Mouse (Mus musculus) erythroblast, embryonic 14.5 days (primary cell): ENCODE data around the gene Herc2. TPM values are rescaled to one million over a fixed set of nuclear protein-coding genes. Genes with fewer than 3 reads are reported as not detected.

ENCODE experiments used
- H3K27me3 ChIP-seq: 2 replicates; pipeline ENCODE4 v1.6.1; 2012; ENCODE audit warnings: inconsistent platforms; ENCODE audit not compliant: control insufficient read depth
- H3K36me3 ChIP-seq: 2 replicates; pipeline ENCODE4 v1.6.1; 2012; ENCODE audit warnings: mild to moderate bottlenecking, inconsistent platforms; ENCODE audit not compliant: control insufficient read depth
- H3K4me1 ChIP-seq: 2 replicates; pipeline ENCODE4 v1.6.1; 2012; ENCODE audit warnings: inconsistent platforms; ENCODE audit not compliant: control insufficient read depth
- H3K4me3 ChIP-seq: replicated peaks from 2 replicates; pipeline ENCODE3; 2012; ENCODE audit warnings: moderate library complexity, mild to moderate bottlenecking, inconsistent platforms
- H3K9me3 ChIP-seq: 2 replicates; pipeline ENCODE4 v1.6.1; 2012; ENCODE audit warnings: low read length, inconsistent platforms, mixed read lengths; ENCODE audit not compliant: control insufficient read depth
- GATA1 ChIP-seq: IDR thresholded peaks from 2 replicates; pipeline ENCODE4 v1.6.1; 2012; ENCODE audit warnings: low read length, inconsistent platforms, mixed read lengths
- TAL1 ChIP-seq: IDR thresholded peaks from 3 replicates; pipeline ENCODE4 v1.6.1; 2012; ENCODE audit warnings: low read length, inconsistent platforms, mixed read lengths
- polyA plus RNA-seq: library from polyadenylated mRNA; stranded (reverse); fragments of >175 nt; gene quantifications from 2 replicates; pipeline ENCODE4 v1.2.3, GENCODE M21; 2012

Herc2 gene
- polyA plus RNA-seq, 1 experiment, result 0.77 TPM

GRCm38 (mm10) chr7:56018972-56019929 lies 30.7 kb upstream of the Herc2 start:
- peaks cover 77% of the 10 kb centered on the region for H3K4me1 ChIP-seq
- H3K4me3 ChIP-seq, result peak overlapping the region; percentile 90
- peaks cover 36% of the 10 kb centered on the region for H3K36me3 ChIP-seq
- H3K27me3 ChIP-seq, result no peaks in the 10 kb centered on the region
- H3K9me3 ChIP-seq, result 0 out of 2 replicates have a peak, but pooled peaks cover 3% of the 10 kb centered on the region
- TF ChIP-seq TAL1 (no peak), GATA1 (no peak)

GRCm38 (mm10) chr7:56019930-56020253 lies 30.1 kb upstream of the Herc2 start, which contains the start of gene Nipa1:
TSS of gene Nipa1 (minus strand) at chr7:56019954.
- TF ChIP-seq GATA1 (no peak), TAL1 (no peak)
- no peaks in the 10 kb centered on the region for H3K27me3 ChIP-seq
- H3K4me3 ChIP-seq, result peak within 1 kb of the TSS; percentile 90
- 0 out of 2 replicates have a peak, but pooled peaks cover 3% of the 10 kb centered on the region for H3K9me3 ChIP-seq
- peaks cover 70% of the 10 kb centered on the region for H3K4me1 ChIP-seq
- H3K36me3 ChIP-seq, result peaks cover 34% of the 10 kb centered on the region

- no peaks in the 10 kb centered on the region for H3K27me3 ChIP-seq
- TF ChIP-seq TAL1 (no peak), GATA1 (no peak)
- H3K36me3 ChIP-seq, result peaks cover 19% of the 10 kb centered on the region
- no peak overlapping the region for H3K4me3 ChIP-seq
- H3K4me1 ChIP-seq, result peaks cover 42% of the 10 kb centered on the region
- 0 out of 2 replicates have a peak, but pooled peaks cover 3% of the 10 kb centered on the region for H3K9me3 ChIP-seq
These were observed 26.4 kb upstream of the Herc2 start for GRCm38 (mm10) chr7:56023586-56023985.

GRCm38 (mm10) chr7:56042353-56042752 lies 7.6 kb upstream of the Herc2 start:
- no peaks in the 10 kb centered on the region for H3K36me3 ChIP-seq
- no peaks in the 10 kb centered on the region for H3K9me3 ChIP-seq
- peaks cover 49% of the 10 kb centered on the region for H3K4me1 ChIP-seq
- H3K4me3 ChIP-seq, result no peak overlapping the region
- TF ChIP-seq TAL1, result no peak
- no peak for TF ChIP-seq GATA1
- no peaks in the 10 kb centered on the region for H3K27me3 ChIP-seq

- Histone ChIP-seq H3K27me3 (no peaks in the 10 kb centered on the region), H3K9me3 (no peaks in the 10 kb centered on the region), H3K4me3 (no peak overlapping the region), H3K4me1 (peaks cover 56% of the 10 kb centered on the region), H3K36me3 (no peaks in the 10 kb centered on the region)
- TF ChIP-seq TAL1 (peak; percentile 72), GATA1 (peak; percentile 61)
These were observed 6.3 kb upstream of the Herc2 start for GRCm38 (mm10) chr7:56043577-56044266.

- H3K9me3 ChIP-seq, result no peaks in the 10 kb centered on the region
- H3K27me3 ChIP-seq, result no peaks in the 10 kb centered on the region
- H3K4me3 ChIP-seq, result no peak overlapping the region
- peaks cover 61% of the 10 kb centered on the region for H3K4me1 ChIP-seq
- no peaks in the 10 kb centered on the region for H3K36me3 ChIP-seq
- TF ChIP-seq GATA1, result no peak
- no peak for TF ChIP-seq TAL1
These were observed 5.7 kb upstream of the Herc2 start for GRCm38 (mm10) chr7:56044267-56044629.

- Histone ChIP-seq H3K27me3 (no peaks in the 10 kb centered on the region), H3K9me3 (no peaks in the 10 kb centered on the region), H3K4me1 (peaks cover 62% of the 10 kb centered on the region), H3K36me3 (peaks cover 8% of the 10 kb centered on the region), H3K4me3 (no peak overlapping the region)
- TF ChIP-seq GATA1 (no peak), TAL1 (no peak)
These were observed 2.8 kb upstream of the Herc2 start for GRCm38 (mm10) chr7:56047178-56047577.

- peaks cover 36% of the 10 kb centered on the region for H3K36me3 ChIP-seq
- no peaks in the 10 kb centered on the region for H3K27me3 ChIP-seq
- peak overlapping the region; percentile 88 for H3K4me3 ChIP-seq
- H3K4me1 ChIP-seq, result peaks cover 48% of the 10 kb centered on the region
- no peaks in the 10 kb centered on the region for H3K9me3 ChIP-seq
- TF ChIP-seq GATA1 (no peak), TAL1 (no peak)
These were observed 503 bp downstream of the Herc2 start for GRCm38 (mm10) chr7:56050487-56050911.

- TF ChIP-seq TAL1, result no peak
- no peak for TF ChIP-seq GATA1
- peaks cover 56% of the 10 kb centered on the region for H3K36me3 ChIP-seq
These were observed 3.0 kb downstream of the Herc2 start for GRCm38 (mm10) chr7:56052996-56053395.

More at GRCm38 (mm10) chr7:56052996-56053395, 3.0 kb downstream of the Herc2 start:
- peak overlapping the region; percentile 5 for H3K4me3 ChIP-seq
- H3K9me3 ChIP-seq, result no peaks in the 10 kb centered on the region
- peaks cover 45% of the 10 kb centered on the region for H3K4me1 ChIP-seq
- no peaks in the 10 kb centered on the region for H3K27me3 ChIP-seq
